Mouse (Mus musculus): ENCODE data around the gene Sfr1.

Sfr1 gene

GRCm38 (mm10) chr19:47753921-47754320, 22.4 kb downstream of the Sfr1 start:
- no peak for DNase-seq

- DNase-seq, result no peak
Measured at GRCm38 (mm10) chr19:47754931-47755330, 23.4 kb downstream of the Sfr1 start.

GRCm38 (mm10) chr19:47755625-47756024, 24.1 kb downstream of the Sfr1 start:
- no peak for DNase-seq

- DNase-seq, result no peak
Measured at GRCm38 (mm10) chr19:47777847-47778246, 46.4 kb downstream of the Sfr1 start.

GRCm38 (mm10) chr19:47780145-47780544, 48.7 kb downstream of the Sfr1 start:
- DNase-seq, result peak; percentile 13

- DNase-seq, result no peak
Measured at GRCm38 (mm10) chr19:47780972-47781371, 49.5 kb downstream of the Sfr1 start.

GRCm38 (mm10) chr19:47783898-47784297, 52.4 kb downstream of the Sfr1 start:
- DNase-seq, result no peak
